Mouse (Mus musculus) splenic B cell, adult 2 months (primary cell): ENCODE measurements around the gene Cldn10.

Source experiments
- DNase-seq: peaks from one replicate; pipeline ENCODE4 v3.0.0-alpha.2; 2011; ENCODE audit warnings: low read depth, low spot score
- H3K27me3 ChIP-seq: 2 replicates; pipeline ENCODE4 v1.6.1; 2012; ENCODE audit warnings: mild to moderate bottlenecking, low read length, moderate library complexity, mixed read lengths; ENCODE audit not compliant: control insufficient read depth, poor library complexity, insufficient read depth, severe bottlenecking
- H3K36me3 ChIP-seq: 2 replicates; pipeline ENCODE4 v1.6.1; 2012; ENCODE audit warnings: mild to moderate bottlenecking, low read length, moderate library complexity, mixed read lengths; ENCODE audit not compliant: control insufficient read depth, poor library complexity, insufficient read depth, severe bottlenecking

Gene Cldn10

GRCm38 (mm10) chr14:118920654-118921053 is 132.9 kb downstream of the Cldn10 start:
- Histone ChIP-seq H3K27me3 (peaks cover 2% of the 10 kb centered on the region; the same call in 1 of the 2 replicates), H3K36me3 (no peaks in the 10 kb centered on the region)
- no peak for DNase-seq

GRCm38 (mm10) chr14:118922251-118922650 is 134.5 kb downstream of the Cldn10 start:
- H3K36me3 ChIP-seq: no peaks in the 10 kb centered on the region

GRCm38 (mm10) chr14:118922667-118923184 is 135.0 kb downstream of the Cldn10 start:
- H3K27me3 ChIP-seq: peaks cover 2% of the 10 kb centered on the region; the same call in 1 of the 2 replicates
- DNase-seq: peak; percentile 56
- H3K36me3 ChIP-seq: no peaks in the 10 kb centered on the region

More at GRCm38 (mm10) chr14:118922251-118922650, 134.5 kb downstream of the Cldn10 start:
- H3K27me3 ChIP-seq: peaks cover 2% of the 10 kb centered on the region; the same call in 1 of the 2 replicates
- DNase-seq: no peak
